Mouse (Mus musculus) left cerebral cortex, adult 6 months (tissue): ENCODE measurements around the gene Slc46a2. TPM values are rescaled to one million over a fixed set of nuclear protein-coding genes. Genes with fewer than 3 reads are reported as not detected.

ENCODE experiments used
- long read RNA-seq, 2 experiments: library from polyadenylated mRNA; unstranded; transcript quantifications; one replicate each; pipeline ENCODE4 v2.0.0; 2019 to 2020
- polyA plus RNA-seq: library from polyadenylated mRNA; unstranded; fragments of <200 nt; fragmentation: Nextera tagmentation; gene quantifications from 2 replicates; pipeline ENCODE4 v1.2.3, GENCODE M21; 2021

Slc46a2 gene
- polyA plus RNA-seq, result 0.04 TPM in 1 of 2 replicates, not detected in the other
- long read RNA-seq, experiment 1, result 0 reads
- long read RNA-seq, experiment 2, result 0 reads

GRCm38 (mm10) chr4:59914608-59915403 lies at the start of gene Slc46a2:
TSS of gene Slc46a2 (minus strand) at chr4:59915056.

GRCm38 (mm10) chr4:59963405-59964344 lies 48.8 kb upstream of the Slc46a2 start, which contains the start of gene Mup6:
TSS of gene Mup6 (plus strand) at chr4:59964294.

GRCm38 (mm10) chr4:59960610-59961009 lies 45.8 kb upstream of the Slc46a2 start, which contains the start of gene Mup4:
TSS of gene Mup4 (minus strand) at chr4:59960710.

Other genes starting within 250 kb of the Slc46a2 start
- gene Inip, start 113.5 kb downstream of the Slc46a2 start, polyA plus RNA-seq, result 20.1 and 20.3 TPM in 2 replicates
- gene Snx30, start 109.2 kb downstream of the Slc46a2 start, polyA plus RNA-seq, result 3.3 and 7.6 TPM in 2 replicates
- gene Mup4, start 45.7 kb upstream of the Slc46a2 start, polyA plus RNA-seq, result not detected in 2 replicates
- not detected in 2 replicates for gene Mup6, start 49.2 kb upstream of the Slc46a2 start, polyA plus RNA-seq
- gene Mup7, start 155.4 kb upstream of the Slc46a2 start, polyA plus RNA-seq, result not detected in 2 replicates
- gene Mup2, start 239.2 kb upstream of the Slc46a2 start, polyA plus RNA-seq, result not detected in 2 replicates